Mouse (Mus musculus) liver, adult (tissue): ENCODE data around the gene Gtsf1l.

Source experiments
- GATA4 ChIP-seq: IDR thresholded peaks from 2 replicates; pipeline ENCODE4 v1.6.1; 2014; ENCODE audit warnings: mild to moderate bottlenecking, low read length; ENCODE audit not compliant: insufficient replicate concordance

The Gtsf1l gene

DNA sequence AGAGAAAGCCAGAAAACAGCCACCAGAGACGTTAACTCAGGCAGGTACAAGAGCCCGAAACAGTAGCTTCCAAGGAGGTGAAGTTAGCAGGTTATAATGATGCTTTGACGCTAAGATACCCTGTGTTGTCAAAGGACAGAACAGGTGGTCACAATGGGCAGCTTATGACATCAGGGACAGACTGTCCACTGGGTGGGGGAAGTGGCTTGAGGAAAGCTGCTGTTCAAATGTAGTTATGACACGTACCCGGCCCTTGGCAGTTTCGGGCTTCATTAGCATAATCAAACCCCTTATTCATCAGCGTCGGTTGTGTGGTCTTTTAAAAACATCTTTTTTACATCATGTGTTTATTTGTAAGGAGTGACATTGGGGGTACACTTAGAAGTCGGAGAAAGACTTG, at the start of gene Gtsf1l:
TSS of gene Gtsf1l (minus strand) at position 128 of the 400 bp plus-strand sequence.
- TF ChIP-seq GATA4, result no peak

DNA sequence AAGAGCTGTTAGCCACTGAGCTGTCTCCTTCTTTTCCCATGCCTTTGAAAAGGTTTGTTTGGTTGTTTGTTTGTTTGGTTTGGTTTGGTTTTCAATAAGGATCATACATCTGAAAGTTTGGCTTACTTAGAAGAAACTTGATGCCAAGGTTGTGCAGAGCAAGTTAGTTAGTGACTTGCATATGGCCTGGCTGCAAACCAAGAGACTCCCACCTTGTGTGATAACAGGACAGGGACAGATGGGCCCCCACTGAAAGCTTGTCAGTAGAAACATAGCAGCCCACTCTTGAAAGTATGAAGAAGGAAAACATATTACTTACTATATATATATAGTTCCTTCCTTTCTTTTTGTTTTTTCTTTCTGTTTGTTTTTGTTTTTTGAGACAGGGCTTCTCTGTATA, 49.3 kb upstream of the Gtsf1l start:
- no peak for TF ChIP-seq GATA4

DNA sequence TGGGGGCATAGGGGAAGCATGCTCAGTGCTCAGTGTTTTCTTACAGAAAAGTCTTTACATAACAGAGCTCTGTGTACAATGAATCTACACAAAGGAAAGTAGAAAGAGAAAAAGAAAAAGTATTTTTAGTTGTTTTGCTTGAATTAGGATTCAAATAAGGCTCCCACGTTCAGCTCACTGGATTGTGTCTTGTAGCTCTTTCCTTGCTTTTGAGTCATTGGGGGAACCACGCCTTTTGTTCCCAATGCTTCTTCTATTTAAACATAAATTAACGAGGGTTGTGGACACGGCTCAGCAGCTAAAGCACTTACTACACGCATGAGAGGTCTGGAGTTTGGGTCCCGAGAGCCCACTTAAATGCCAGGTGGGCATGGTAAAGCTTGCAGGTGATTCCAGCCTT, 48.3 kb upstream of the Gtsf1l start:
- no peak for TF ChIP-seq GATA4

DNA sequence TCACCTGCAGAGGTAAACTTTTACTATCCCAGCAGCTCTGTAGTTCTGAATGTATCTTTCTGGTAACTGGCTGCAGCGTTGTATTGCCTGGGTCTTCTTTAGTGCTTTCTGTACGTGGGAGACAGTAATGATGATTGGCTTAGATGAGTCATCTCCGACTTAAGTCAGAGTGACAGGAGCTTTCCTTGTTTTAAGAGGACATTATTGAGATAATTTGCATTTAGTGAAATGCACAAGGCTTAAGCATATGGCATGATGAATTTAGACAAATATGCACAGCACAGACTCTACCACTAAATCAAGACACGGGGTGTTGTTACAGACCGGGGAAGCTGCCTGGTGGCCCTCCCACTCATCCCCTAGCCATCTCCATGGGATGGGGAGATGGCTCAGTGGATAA, 44.7 kb upstream of the Gtsf1l start:
- no peak for TF ChIP-seq GATA4

DNA sequence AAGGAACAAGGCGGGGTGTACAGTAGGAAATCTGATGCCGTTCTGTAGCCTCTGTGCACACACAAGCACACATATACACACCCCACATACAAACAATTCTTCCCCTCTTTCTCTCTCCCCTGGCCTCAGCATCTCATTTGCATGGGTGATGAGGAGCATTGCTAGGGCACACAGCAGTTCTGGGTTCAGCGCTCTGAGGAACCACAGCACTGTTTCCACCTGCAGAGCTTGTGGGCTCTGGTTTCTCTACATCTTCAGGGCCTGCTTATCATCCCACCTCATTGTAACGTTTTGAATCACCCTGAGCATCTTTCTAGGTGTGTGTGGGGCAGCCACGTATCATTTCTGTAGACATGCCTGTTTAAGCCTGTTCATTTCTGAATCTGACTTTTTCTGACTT, 43.2 kb upstream of the Gtsf1l start:
- no peak for TF ChIP-seq GATA4

DNA sequence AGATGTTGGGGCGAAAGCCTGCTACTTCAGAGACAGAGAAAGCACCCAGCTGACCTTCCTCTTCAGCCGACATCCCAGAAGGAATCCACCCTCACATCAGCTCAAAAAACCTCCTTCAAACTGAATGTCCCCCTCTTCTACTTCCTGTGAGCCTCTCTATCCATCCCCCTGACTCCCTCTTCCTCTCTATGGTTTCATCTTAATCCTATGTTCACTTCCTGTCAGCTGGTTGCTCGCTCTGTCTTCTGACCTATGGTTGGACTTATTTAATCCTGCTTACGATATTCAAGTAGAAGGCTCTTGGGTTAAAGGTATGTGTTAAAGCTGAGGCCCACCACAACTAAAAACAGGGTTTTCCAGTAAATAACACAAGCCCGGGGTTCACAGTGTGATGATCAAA, 35.8 kb upstream of the Gtsf1l start:
- no peak for TF ChIP-seq GATA4

DNA sequence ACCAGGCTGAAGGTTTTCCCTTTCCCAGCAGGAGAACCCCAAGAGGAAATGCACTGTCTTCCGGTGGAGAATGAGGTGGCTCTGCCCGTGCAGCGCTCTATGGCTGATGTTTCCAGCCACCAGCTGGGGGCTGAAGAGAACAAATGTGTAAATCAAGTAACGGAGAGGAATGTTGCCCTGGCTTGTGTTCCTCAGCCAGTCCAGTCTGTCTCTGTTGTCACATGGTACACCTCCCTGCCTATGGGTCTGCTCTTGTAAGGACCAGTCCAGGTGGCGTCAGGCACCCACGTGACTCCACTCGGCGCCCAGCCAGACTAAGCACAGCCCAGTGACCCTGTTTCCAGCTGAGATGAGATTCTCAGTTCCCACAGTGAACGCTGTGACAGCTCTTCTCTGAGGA, 34.7 kb upstream of the Gtsf1l start:
- TF ChIP-seq GATA4, result no peak

DNA sequence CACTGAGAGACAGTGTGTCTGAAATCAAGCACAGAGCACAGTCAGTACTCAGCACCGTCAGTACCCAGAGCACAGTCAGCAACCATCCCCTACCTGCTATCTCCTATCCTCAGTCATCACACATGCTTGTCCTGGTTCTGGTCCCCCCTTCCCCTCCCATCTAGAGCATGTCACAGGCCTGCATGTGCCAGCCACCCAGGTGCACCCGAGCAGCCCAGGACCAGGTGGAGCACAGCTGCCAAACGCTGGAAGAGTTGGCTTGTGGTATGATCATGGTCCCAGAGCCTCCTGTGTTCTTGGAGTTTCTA, 33.7 kb upstream of the Gtsf1l start:
- TF ChIP-seq GATA4, result no peak

DNA sequence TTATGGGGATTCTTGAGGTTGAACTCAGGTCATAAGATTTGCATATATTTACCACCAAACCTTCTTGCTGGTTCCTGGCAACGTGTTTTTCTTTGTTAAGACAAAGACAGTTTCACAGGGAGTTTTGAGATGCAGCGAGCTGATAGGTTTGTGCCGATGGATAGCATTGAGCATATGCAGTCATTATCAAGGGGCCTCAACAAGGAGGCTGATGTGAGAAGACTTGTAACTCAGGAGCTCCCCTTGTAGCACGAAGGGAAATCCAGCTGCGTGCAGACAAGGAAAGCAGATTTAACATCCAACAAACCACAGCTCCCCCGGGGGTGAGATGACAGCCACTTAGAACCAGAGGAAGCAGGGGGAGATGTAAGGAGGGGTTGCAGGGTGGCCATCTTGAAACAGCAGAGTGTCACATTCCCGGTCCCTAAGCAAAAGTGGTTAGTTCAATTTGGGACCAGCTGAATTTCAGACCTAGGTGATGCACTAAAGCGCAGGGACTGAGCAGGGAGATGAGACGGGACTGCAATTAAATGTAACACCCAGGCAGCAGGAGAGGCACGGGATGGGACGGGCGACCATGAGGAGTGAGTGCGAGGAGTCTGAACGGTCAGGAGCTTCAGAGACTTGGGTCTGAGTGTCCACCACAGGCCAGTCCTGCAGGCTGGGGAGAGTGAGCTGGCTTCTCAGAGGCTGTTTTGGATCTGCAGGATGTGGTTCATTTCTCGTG, 33.1 kb upstream of the Gtsf1l start:
- TF ChIP-seq GATA4, result no peak

DNA sequence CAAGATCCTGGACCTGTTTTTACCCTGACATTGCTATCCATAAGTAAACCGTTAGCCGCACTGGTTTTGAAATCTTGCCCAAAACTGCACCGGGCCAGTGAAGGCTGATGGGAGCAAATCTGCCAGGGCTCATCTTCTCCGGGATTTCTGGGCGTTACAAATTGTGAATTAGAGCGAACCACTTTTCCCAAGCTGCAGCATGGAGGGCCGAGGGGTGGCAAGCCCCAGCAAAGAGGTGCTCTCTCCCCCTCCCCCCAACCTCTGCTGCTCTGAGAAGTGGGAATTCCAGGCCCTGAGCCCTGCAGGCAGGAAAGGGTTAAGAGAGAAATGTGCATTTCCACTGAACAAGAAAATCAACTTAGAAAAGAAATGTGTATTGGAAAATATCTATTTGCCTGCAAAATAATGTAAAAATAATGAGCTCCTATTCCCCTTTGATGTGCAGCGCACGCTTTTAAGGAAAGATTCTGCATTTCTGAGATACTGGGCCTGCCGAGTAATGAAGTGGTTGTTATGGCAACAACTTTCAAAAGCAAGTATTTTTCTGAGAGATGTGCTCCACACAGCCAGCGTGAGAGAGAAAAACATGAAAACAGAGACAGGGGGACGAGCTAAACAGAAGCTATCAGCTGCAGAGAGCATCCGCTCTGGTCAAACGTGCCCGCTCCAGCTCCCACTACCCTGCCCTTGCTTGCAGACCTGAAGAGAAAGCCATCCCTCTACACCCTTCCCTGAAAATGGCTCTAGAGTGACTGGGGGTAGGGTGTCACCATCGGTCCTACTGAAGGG, 24.0 kb upstream of the Gtsf1l start:
- no peak for TF ChIP-seq GATA4

DNA sequence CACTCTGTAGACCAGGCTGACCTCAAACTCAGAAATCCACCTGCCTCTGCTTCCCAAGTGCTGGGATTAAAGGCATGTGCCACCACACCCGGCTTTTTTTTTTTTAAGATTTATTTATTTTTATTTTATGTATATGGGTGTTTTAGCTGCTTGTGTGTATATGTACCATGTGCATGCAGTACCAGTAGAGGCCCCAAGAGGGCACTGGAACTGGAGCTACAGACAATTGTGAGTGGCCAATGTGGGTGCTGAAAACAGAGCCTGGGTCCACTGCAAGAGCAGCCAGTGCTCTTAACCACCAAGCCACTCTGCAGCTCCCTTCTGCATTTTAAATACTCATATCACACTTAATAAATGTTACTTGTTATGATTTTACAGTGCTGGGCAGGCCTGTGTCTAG, 23.1 kb upstream of the Gtsf1l start:
- TF ChIP-seq GATA4, result no peak

DNA sequence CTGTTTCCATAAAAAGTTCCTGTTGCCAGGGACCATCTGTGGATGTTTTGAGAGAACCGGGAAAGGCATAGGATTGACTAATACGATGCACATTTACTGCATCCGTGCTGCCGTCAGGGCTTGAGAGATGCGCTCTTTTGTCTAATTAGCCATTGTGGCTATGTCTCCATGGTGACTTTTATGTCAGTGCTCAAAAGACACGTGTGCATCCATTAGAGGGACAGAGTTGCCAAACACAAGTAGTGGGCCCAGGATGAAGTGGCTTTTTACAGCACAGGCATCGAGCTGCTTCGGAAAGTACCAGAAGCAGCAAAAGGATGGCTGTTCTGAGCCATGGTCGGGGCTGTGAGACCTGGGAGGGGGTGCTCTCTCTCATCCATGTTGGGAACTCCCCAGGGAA, 20.7 kb upstream of the Gtsf1l start:
- TF ChIP-seq GATA4, result no peak

DNA sequence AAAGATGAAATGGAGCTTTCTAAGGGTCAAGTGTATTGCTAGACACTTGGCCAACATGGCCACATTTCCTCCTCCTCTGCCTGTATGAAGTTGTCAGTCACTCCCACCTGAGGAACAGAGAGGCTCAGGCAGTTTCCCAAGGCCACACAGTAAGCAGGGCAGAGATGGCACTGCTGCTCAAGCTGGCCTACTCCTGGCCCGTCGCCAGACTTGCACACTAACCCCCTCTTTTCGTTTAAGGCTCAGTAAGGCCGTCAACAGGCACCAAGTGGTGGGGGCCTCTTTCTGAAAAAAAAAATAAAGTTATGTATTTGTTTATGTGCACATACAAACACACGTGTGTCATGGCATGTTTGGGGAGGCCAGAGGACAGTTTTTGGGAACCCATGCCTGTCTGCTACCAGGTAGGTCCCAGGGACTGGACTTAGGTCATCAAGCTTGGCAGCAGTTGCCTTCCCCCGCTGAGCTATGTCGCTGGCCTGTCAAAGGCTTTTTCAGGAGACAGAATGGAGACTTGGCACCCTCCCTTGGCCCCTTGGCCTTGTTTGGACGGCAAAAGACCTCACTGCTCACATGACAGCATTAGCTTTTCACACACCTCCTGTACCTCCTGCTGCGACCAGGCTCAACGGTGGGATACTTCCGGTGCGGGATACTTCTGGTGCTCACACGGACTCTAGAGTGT, 16.6 kb upstream of the Gtsf1l start:
- no peak for TF ChIP-seq GATA4

DNA sequence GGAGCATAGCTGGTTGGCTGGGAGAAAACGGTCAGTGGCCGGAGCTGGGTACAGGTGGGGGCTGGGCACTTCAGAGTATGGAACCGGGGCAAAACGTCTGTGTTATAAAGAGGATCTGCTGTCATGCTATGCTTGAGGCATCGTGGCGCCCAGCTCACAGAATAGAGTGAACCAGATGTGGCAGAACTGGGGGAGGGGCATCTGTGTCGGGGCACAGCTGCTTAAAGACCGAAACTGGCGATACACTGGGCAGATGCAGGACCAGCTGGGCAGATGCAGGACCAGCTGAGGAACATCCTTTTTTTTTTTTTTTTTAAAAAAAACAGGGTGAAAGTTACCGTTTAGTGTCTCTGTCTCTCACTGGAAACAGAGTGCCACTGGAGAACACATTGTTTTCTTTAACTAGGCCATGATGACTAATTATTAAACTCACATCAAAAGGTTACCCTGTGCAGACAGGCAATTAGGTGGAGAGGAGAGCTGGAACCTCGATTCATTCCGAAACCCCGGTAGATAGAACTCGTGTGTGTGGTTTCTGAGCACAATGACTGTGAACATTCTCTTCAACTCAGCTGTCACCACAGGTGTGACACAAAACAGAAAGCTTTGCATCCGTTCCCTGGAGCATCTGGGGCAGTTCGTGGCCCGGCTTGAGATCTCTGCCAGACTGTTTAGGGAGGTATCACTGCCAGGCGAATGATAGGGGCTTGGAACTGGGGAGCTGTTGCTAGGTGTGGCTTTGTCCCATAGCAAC, 15.4 kb upstream of the Gtsf1l start:
- no peak for TF ChIP-seq GATA4

DNA sequence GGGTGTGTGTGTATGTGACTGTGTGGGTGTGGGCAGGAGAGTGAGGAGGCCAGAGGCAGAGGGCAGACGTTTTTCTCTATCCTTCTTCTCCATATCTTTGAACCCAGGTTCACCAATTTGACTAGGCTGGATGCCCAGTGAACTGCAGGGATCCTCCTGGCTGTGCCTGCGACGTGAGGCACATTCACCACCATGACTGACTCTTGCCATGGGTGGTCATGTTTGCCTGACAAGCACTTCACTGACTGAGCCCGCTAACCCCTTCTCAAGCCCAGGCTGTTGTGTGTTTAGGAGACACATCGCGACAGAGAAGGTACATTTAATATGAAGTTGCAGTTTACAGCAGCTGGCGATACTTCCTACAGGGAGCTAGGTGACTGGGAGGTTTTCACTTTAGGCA, 14.6 kb upstream of the Gtsf1l start:
- no peak for TF ChIP-seq GATA4
